Mouse (Mus musculus) ES-E14 (cell line): ENCODE data around the gene Sulf2. TPM values are rescaled to one million over a fixed set of nuclear protein-coding genes. Genes with fewer than 3 reads are reported as not detected.

ENCODE experiments used
- DNase-seq: peaks from one replicate; pipeline ENCODE4 v3.0.0-alpha.2; 2013; ENCODE audit warnings: low read depth, low spot score
- H3K27ac ChIP-seq: 2 replicates; pipeline ENCODE4 v1.5.1; 2012; ENCODE audit warnings: low read depth, mild to moderate bottlenecking, low read length, moderate library complexity, mixed read lengths; ENCODE audit not compliant: poor library complexity, insufficient read depth, severe bottlenecking
- H3K36me3 ChIP-seq: 2 replicates; pipeline ENCODE4 v1.6.1; 2012; ENCODE audit warnings: mild to moderate bottlenecking, low read length, moderate library complexity, mixed read lengths; ENCODE audit not compliant: control insufficient read depth, poor library complexity, insufficient read depth, severe bottlenecking
- H3K4me1 ChIP-seq, 2 experiments: fragments of 150-350 bp in 1 of 2; sonication (generic) in 1 of 2; 2 replicates each; pipeline ENCODE4 v1.6.1; 2012; ENCODE audit warnings: low read length in 2 of 2, mild to moderate bottlenecking in 1 of 2, mixed read lengths in 1 of 2; ENCODE audit not compliant: control insufficient read depth in 2 of 2, insufficient read depth in 2 of 2, poor library complexity in 1 of 2
- H3K4me3 ChIP-seq, 2 experiments: fragments of 150-350 bp in 1 of 2; sonication (generic) in 1 of 2; 2 replicates each; pipeline ENCODE4 v1.5.1; 2012; ENCODE audit warnings: low read length in 2 of 2, low read depth in 1 of 2, mild to moderate bottlenecking in 1 of 2, mixed read lengths in 1 of 2; ENCODE audit not compliant: insufficient read depth in 1 of 2, poor library complexity in 1 of 2, severe bottlenecking in 1 of 2
- H3K9ac ChIP-seq: 2 replicates; pipeline ENCODE4 v1.6.1; 2012; ENCODE audit warnings: low read depth, mild to moderate bottlenecking, low read length, mixed read lengths; ENCODE audit not compliant: poor library complexity, insufficient read depth, severe bottlenecking
- H3K9me3 ChIP-seq: fragments of 150-350 bp; sonication (generic); 2 replicates; pipeline ENCODE4 v1.6.1; 2012; ENCODE audit warnings: low read depth, mild to moderate bottlenecking, low read length; ENCODE audit not compliant: control insufficient read depth, insufficient read depth
- CHD2 ChIP-seq: IDR thresholded peaks from 2 replicates; pipeline ENCODE4 v1.6.1; 2014; ENCODE audit warnings: mild to moderate bottlenecking, low read depth, low read length, inconsistent platforms
- HCFC1 ChIP-seq: IDR thresholded peaks from 2 replicates; pipeline ENCODE4 v1.6.1; 2012; ENCODE audit warnings: low read length, inconsistent platforms, borderline replicate concordance; ENCODE audit not compliant: insufficient read depth
- MAFK ChIP-seq: IDR thresholded peaks from 2 replicates; pipeline ENCODE4 v1.6.1; 2014; ENCODE audit warnings: mild to moderate bottlenecking, low read depth, low read length, inconsistent platforms; ENCODE audit not compliant: insufficient read depth
- ZC3H11A ChIP-seq: IDR thresholded peaks from 2 replicates; pipeline ENCODE4 v1.6.1; 2012; ENCODE audit warnings: low read depth, mild to moderate bottlenecking, inconsistent platforms, low read length, borderline replicate concordance
- ZNF384 ChIP-seq: IDR thresholded peaks from 2 replicates; pipeline ENCODE4 v1.6.1; 2012; ENCODE audit warnings: low read depth, low read length, inconsistent platforms
- in situ Hi-C, 2 experiments: fragments of 600-800 bp; cut with MboI; formaldehyde crosslinking; loops; one replicate each; pipeline ENCODE4 v1.15.1; 2025; ENCODE audit warnings: low sequenced_read_pairs in 2 of 2, inconsistent platforms in 1 of 2; ENCODE audit not compliant: unreplicated experiment in 2 of 2
- total RNA-seq: library from RNA; depleted of rRNA; stranded (reverse); fragments of 300-350 nt; gene quantifications from 2 replicates; pipeline ENCODE4 v1.2.3, GENCODE M21; 2012; rRNA removed

Sulf2 gene
- total RNA-seq, 1 experiment: 102 TPM

- DNase-seq: no peak
- no peak overlapping the region for H3K9ac ChIP-seq
- H3K27ac ChIP-seq: no peak overlapping the region
- in situ Hi-C loops: loop anchor here in 1 of 2 experiments (25.0 kb wide), 1 partner anchor 112 kb away; no protein-coding TSS in a partner anchor
- H3K9me3 ChIP-seq: no peaks in the 10 kb centered on the region
- H3K4me3 ChIP-seq: no peak overlapping the region
- H3K4me1 ChIP-seq: peaks cover 21 to 26% of the 10 kb centered on the region in 2 experiments
- 0 out of 2 replicates have a peak, but pooled peaks cover 2% of the 10 kb centered on the region for H3K36me3 ChIP-seq
- no peak for TF ChIP-seq MAFK
- TF ChIP-seq HCFC1: no peak
- no peak for TF ChIP-seq ZC3H11A
- TF ChIP-seq CHD2: no peak
- no peak for TF ChIP-seq ZNF384
These were observed 130.8 kb downstream of the Sulf2 start for GRCm38 (mm10) chr2:166024621-166025020.

GRCm38 (mm10) chr2:166024079-166024478 lies 131.4 kb downstream of the Sulf2 start:
- Histone ChIP-seq H3K9ac (no peak overlapping the region), H3K36me3 (no peaks in the 10 kb centered on the region), H3K4me1 (peaks cover 24 to 29% of the 10 kb centered on the region in 2 experiments), H3K9me3 (no peaks in the 10 kb centered on the region), H3K4me3 (no peak overlapping the region), H3K27ac (no peak overlapping the region)
- in situ Hi-C loops: loop anchor here in 1 of 2 experiments (25.0 kb wide), 1 partner anchor 112 kb away; no protein-coding TSS in a partner anchor
- no peak for DNase-seq
- TF ChIP-seq ZC3H11A: no peak

Other genes with a start within 250 kb of the Sulf2 start
- gene Ncoa3, start 163.0 kb downstream of the Sulf2 start, total RNA-seq: 73.6 and 83.4 TPM in 2 replicates